Mouse (Mus musculus): ENCODE measurements at regions not wholly inside any gene's neighbourhood (a gene's known extent, or its start where the extent isn't known, plus 50 kb on each side); places are given as distances from the start of the nearest gene placed in this dataset.
"Not testable (repeated sequence)": the region's sequence is repeated elsewhere in the genome, so short reads cannot be mapped to it uniquely, and the experiment has no call there.

- no peak for DNase-seq (ENCODE audit: low spot score)
Measured at GRCm38 (mm10) chr12:115121259-115121658, 926.3 kb upstream of the Zfp386 start.

DNA sequence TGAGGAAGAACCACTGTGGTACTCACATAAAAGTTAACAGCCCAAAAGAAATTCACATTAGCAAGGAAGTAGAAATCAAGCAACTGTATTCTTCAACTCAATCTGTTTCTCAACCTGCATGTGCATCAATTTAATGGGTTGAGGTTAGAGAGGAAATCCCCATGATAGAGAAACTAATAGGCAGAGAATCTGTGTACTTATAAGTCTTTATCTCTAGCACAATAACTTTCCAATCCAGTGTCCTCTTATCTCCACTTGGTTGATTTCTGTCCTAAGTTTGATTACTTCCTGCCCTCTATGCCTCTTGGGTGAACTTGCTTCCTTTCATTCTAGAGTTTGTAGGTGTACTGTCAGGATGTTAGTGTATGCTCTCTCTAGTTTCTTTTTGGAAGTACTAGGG, 925.6 kb upstream of the Zfp386 start:
- DNase-seq (ENCODE audit: low spot score): no peak

- DNase-seq (ENCODE audit: low spot score): not testable (repeated sequence)
Measured at GRCm38 (mm10) chr12:115132930-115133329, 914.6 kb upstream of the Zfp386 start.

GRCm38 (mm10) chr12:115145407-115145806, 902.1 kb upstream of the Zfp386 start:
- not testable (repeated sequence) for DNase-seq (ENCODE audit: low spot score)

DNA sequence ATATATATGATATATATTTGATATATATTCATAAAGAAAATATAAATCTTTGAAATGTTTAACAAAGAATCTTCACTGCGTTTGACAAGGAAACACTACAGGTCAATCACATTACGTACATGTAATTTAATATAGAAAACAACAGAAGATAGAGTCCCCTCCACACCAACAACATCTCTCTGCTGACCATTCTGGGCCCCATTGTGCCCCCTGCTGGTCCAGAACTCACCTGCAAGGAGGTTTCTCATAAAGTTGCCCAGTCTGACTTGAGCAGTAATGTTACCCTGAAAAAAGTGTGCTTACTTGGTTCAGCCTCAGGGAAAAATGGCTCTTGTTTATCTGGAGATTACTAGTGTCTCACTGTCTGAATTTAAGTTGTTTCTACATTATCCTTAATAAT, 901.1 kb upstream of the Zfp386 start:
- DNase-seq (ENCODE audit: low spot score): not testable (repeated sequence)

GRCm38 (mm10) chr12:115151967-115152366, 895.6 kb upstream of the Zfp386 start:
- not testable (repeated sequence) for DNase-seq (ENCODE audit: low spot score)

DNA sequence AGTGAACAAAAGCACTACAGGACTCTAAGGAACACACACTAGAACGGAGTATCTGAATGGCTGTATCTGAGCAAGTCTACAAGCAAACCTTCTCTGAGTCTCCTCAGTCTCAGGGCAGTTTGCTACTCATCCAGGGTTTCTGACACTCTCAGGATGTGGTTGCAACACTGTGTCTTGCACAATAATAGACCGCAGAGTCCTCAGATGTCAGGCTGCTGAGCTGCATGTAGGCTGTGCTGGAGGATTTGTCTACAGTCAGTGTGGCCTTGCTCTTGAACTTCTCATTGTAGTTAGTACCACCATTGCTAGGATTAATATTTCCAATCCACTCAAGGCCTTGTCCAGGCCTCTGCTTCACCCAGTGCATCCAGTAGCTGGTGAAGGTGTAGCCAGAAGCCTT, 889.3 kb upstream of the Zfp386 start:
- DNase-seq (ENCODE audit: low spot score): not testable (repeated sequence)

- not testable (repeated sequence) for DNase-seq (ENCODE audit: low spot score)
Measured at GRCm38 (mm10) chr12:115158717-115159232, 888.7 kb upstream of the Zfp386 start.

- DNase-seq (ENCODE audit: low spot score): not testable (repeated sequence)
Measured at GRCm38 (mm10) chr12:115165499-115165898, 882.0 kb upstream of the Zfp386 start.

- DNase-seq (ENCODE audit: low spot score): not testable (repeated sequence)
Measured at GRCm38 (mm10) chr12:115166006-115166405, 881.5 kb upstream of the Zfp386 start.

- DNase-seq (ENCODE audit: low spot score): no peak
Measured at GRCm38 (mm10) chr12:115193482-115194103, 853.9 kb upstream of the Zfp386 start.

DNA sequence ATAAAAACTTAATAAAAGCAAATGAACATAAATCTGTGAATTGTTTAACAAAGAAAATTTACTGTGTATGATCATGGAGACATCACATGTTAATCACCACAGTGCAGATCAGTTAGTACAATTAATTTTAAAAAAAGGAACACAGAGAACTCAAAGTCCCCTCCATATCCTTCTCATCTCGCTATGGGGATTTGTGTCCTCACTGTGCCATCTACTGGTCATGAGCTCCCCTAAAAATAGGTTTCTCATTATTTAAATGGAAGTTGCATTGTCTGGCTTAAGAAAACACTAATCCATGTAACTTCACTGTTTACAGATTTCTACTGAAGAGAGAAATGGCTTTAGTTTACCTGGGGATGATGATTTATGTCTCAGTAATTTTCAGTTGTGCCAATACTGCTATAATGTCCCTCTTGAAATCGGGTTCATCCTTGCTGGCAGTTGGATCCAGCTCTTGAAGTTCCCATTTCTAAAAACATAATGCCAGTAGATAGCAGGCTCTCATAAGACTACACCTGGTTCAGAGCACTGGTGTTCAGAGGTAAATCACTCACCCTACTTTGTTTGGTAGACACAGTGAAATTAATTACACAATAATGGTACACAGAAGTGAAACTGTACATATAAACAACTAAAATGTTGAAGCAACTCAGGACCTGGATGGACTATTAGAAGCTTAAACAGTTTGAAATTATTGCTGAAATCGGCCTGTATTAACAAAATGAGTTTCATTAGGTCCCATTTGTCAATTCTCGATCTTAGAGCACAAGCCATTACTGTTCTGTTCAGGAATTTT, 850.0 kb upstream of the Zfp386 start:
- DNase-seq (ENCODE audit: low spot score): no peak

- DNase-seq (ENCODE audit: low spot score): not testable (repeated sequence)
Measured at GRCm38 (mm10) chr12:115207833-115208448, 839.6 kb upstream of the Zfp386 start.

DNA sequence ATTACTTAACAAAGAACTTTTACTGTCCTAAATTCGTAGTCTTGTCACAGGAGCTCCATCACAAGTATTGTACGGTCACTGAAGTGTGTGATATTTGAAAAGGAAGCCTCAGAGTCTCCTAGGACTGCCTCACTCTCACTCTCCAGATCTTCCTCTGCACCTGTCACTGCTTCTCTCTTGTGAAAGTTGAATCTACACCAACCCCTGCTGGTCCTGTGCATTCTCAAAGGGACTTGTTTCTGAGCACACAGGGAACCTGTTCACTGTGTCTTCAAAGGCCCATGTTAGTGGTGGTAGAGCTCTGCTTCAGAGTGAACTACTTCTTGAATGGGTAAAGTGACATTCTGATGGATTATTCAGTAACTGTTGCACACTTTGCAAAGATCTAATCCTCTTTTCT, 824.9 kb upstream of the Zfp386 start:
- DNase-seq (ENCODE audit: low spot score): no peak

DNA sequence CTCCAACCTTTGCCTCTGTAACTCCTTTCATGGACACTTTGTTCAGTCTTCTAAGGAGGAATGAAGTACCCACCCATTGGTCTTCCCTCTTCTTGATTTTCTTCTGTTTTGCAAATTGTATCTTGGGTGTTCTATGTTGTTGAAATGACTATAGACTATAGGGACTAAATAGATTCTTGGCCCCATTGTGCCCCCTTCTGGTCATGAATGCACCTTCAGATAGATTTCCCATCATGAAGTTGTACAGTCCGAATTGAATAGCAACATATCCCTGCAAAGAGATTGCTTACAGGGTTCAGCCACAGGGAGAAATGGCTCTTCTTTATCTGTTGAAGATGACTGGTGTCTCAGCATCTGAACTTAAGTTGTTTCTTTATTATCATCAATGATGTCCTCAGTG, 817.6 kb upstream of the Zfp386 start:
- DNase-seq (ENCODE audit: low spot score): no peak

DNA sequence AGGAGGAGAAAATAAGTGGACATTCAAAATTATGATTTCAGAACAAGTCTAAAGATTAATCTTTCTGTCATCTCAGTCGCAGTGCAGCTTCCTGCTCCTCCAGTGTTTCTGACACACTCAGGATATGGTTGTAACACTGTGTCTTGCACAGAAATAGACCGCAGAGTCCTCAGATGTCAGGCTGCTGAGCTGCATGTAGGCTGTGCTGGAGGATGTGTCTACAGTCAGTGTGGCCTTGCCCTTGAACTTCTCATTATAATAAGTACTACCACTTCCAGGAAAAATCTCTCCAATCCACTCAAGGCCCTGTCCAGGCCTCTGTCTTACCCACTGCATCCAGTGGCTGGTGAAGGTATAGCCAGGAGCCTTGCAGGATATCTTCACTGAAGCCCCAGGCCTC, 804.9 kb upstream of the Zfp386 start:
- not testable (repeated sequence) for DNase-seq (ENCODE audit: low spot score)

GRCm38 (mm10) chr12:115247298-115247697, 800.2 kb upstream of the Zfp386 start:
- not testable (repeated sequence) for DNase-seq (ENCODE audit: low spot score)

DNA sequence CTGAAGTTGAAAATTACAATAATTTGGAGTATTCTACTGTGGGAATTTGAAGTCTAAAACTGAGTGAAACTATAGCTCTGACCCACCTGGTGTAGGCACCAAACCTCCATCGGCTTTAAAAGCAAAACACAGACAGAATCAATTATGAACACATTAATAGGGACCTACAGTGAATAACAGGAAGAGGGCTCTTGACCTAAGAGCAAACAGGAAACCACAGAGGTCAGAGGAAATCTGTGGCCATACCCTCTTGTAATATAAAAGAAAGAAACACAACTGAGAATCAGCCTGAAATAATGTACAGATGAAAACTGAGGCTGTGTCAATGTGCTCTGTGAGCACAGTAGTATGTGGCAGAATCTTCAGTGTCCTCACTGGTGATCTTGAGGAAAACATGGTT, 789.7 kb upstream of the Zfp386 start:
- no peak for DNase-seq (ENCODE audit: low spot score)

DNA sequence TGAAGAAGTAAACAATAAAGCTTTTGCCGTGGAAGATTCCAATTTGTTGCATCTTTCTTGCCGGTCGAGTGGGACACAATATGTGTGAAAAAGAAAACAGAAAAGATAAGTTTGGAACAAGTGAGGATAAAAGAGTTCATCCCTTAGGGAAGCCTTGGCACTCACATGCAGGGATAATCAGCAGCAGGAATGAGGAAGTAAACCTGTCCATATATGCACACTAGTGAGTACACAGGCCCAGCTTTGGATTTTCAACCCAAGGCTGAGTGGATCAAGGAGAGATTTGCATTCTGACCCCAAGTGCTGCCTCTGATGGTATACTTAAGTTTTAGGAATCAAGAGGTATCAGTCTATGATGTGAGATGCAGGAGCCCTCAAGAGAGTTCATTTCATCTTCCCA, 788.8 kb upstream of the Zfp386 start:
- DNase-seq (ENCODE audit: low spot score): no peak

- DNase-seq (ENCODE audit: low spot score): not testable (repeated sequence)
Measured at GRCm38 (mm10) chr12:115262431-115262830, 785.1 kb upstream of the Zfp386 start.

DNA sequence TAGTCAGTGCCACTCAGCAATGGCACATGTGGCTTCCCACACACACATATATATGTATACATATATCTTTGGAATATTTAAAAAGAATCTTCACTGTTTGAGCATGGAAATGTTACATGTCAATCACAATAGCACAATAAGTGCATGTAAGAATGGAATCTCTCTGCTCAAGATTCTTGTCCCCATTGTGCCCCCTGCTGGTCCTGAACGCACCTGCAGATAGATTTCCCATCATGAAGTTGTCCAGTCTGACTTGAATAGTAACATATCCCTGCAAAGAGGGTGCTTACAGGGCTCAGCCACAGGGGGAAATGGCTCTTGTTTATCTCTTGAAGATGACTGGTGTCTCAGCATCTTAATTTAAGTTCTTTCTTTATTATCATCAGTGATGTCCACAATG, 770.8 kb upstream of the Zfp386 start:
- not testable (repeated sequence) for DNase-seq (ENCODE audit: low spot score)

- not testable (repeated sequence) for DNase-seq (ENCODE audit: low spot score)
Measured at GRCm38 (mm10) chr12:115293772-115294171, 753.8 kb upstream of the Zfp386 start.

GRCm38 (mm10) chr12:115298041-115298440, 749.5 kb upstream of the Zfp386 start:
- DNase-seq (ENCODE audit: low spot score): not testable (repeated sequence)

Data from spleen, adult 12 weeks (tissue).